Mouse (Mus musculus): Measurements from ENCODE around the gene Uck2. TPM values are rescaled to one million over a fixed set of nuclear protein-coding genes. Genes with fewer than 3 reads are reported as not detected.

Gene Uck2
- polyA plus RNA-seq, 1 experiment from 2014 or later, result 93.7 TPM

Small RNAs within 50 kb of the gene (microRNA-seq; reads per million reads assigned to microRNA genes)
- gene Mir6347, result not detected

Other genes with a start within 250 kb of the Uck2 start
- 70.5 and 83.8 TPM in 2 replicates for gene Tmco1, start 23.1 kb upstream of the Uck2 start, polyA plus RNA-seq (2016; fragmentation: Nextera tagmentation; extraction: Ambion mirVana)
- 29.6 and 30.8 TPM in 2 replicates for gene Aldh9a1, start 64.7 kb upstream of the Uck2 start, polyA plus RNA-seq (2016; fragmentation: Nextera tagmentation; extraction: Ambion mirVana)
- 72.0 and 76.5 TPM in 2 replicates for gene Mgst3, start 108.5 kb upstream of the Uck2 start, polyA plus RNA-seq (2016; fragmentation: Nextera tagmentation; extraction: Ambion mirVana)
- gene Lrrc52, start 181.5 kb upstream of the Uck2 start, polyA plus RNA-seq (2016; fragmentation: Nextera tagmentation; extraction: Ambion mirVana), result not detected in 2 replicates

All from neural tube, embryonic 12.5 days (tissue).